In the genomic region with DNA sequence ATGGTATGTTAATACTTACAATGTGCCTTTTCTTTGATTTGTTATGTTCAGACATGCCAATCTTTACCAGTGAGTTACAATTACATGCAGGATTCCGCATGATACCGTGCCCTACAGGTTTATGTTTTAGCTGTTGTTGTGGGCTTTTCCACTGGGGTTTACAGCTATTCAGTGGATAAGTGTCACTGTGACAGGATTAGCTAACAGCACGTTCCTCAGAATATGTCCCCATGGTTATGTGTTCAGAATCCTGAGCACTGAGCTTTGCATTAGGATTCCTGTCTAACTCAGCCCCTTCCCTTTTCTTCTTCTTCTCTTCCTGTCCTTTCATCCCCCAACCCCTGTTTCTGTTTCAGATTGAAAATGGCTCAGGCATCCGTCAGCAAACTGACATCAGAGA, we compare ENCODE assay signal across 21 mouse cellular contexts. TPM values are rescaled to one million over a fixed set of nuclear protein-coding genes. Genes with fewer than 3 reads are reported as not detected.
"Had no signal": no experiment of that assay in that cellular context is flagged by ENCODE, and none has a peak within 500 bp of the region (broad histone marks: within the 10 kb centered on the region; RNA-seq: fewer than 3 reads in every experiment).

No protein-coding gene starts in this region.

- H3K27me3 ChIP-seq: liver, embryonic 13.5 days; liver, embryonic 15.5 days; lung, embryonic 15.5 days; megakaryocyte, embryonic 14.5 days; neural tube, embryonic 12.5 days; stomach, embryonic 15.5 days had no signal

- H3K4me2 ChIP-seq: liver, embryonic 11.5 days; liver, embryonic 13.5 days; liver, embryonic 15.5 days; lung, embryonic 15.5 days; neural tube, embryonic 12.5 days; stomach, embryonic 15.5 days had no signal

- H3K9me3 ChIP-seq: liver, embryonic 13.5 days; liver, embryonic 15.5 days; lung, embryonic 15.5 days; neural tube, embryonic 12.5 days; stomach, embryonic 15.5 days had no signal

- H3K36me3 ChIP-seq: liver, embryonic 13.5 days; liver, embryonic 15.5 days; lung, embryonic 15.5 days; neural tube, embryonic 12.5 days; stomach, embryonic 15.5 days had no signal

- H3K4me3 ChIP-seq: liver, embryonic 13.5 days; liver, embryonic 15.5 days; lung, embryonic 15.5 days; megakaryocyte, embryonic 14.5 days; neural tube, embryonic 12.5 days; stomach, embryonic 15.5 days had no signal

- H3K27ac ChIP-seq: liver, embryonic 13.5 days; liver, embryonic 15.5 days; lung, embryonic 15.5 days; macrophage; neural tube, embryonic 12.5 days; stomach, embryonic 15.5 days; stomach, postnatal 0 days had no signal

- H3K9ac ChIP-seq: liver, embryonic 13.5 days; liver, embryonic 15.5 days; liver, postnatal 0 days; lung, embryonic 15.5 days; neural tube, embryonic 12.5 days; stomach, embryonic 15.5 days had no signal

- DNase-seq: liver; liver, embryonic 13.5 days; liver, postnatal 0 days; lung, adult 2 months; lung, postnatal 14 days; lung, postnatal 36 days; right cerebral cortex, postnatal 14 days; thymus, adult 2 months; thymus, postnatal 25 days had no signal

- H3K4me1 ChIP-seq: liver, embryonic 13.5 days; liver, embryonic 15.5 days; lung, embryonic 15.5 days; megakaryocyte, embryonic 14.5 days; neural tube, embryonic 12.5 days; stomach, embryonic 15.5 days had no signal

- ATAC-seq: liver, postnatal 0 days; lung, postnatal 0 days had no signal

RNA-seq across cellular contexts. Expression of a gene that starts 50.9 kb away (rescaled TPM):
- total RNA-seq: megakaryocyte progenitor cell, adult 5-6 weeks; monocyte, adult 5-6 weeks; neutrophil, adult 5-6 weeks had no signal
- polyA plus RNA-seq: liver, embryonic 13.5 days; liver, postnatal 0 days had no signal
